Mouse (Mus musculus) ES-Bruce4 (cell line): ENCODE data around the gene Ppp2r3d. TPM values are rescaled to one million over a fixed set of nuclear protein-coding genes. Genes with fewer than 3 reads are reported as not detected.
A peak's percentile ranks its signal among the peaks of the same experiment; 100 is the strongest.

Experiments used
- H3K27ac ChIP-seq: 2 replicates; pipeline ENCODE4 v1.5.1; 2012; ENCODE audit warnings: low read length, inconsistent platforms; ENCODE audit not compliant: insufficient read depth
- H3K27me3 ChIP-seq: 2 replicates; pipeline ENCODE4 v1.6.1; 2012; ENCODE audit warnings: mild to moderate bottlenecking, low read length, inconsistent platforms; ENCODE audit not compliant: control insufficient read depth, poor library complexity, insufficient read depth, severe bottlenecking
- H3K36me3 ChIP-seq: 2 replicates; pipeline ENCODE4 v1.6.1; 2012; ENCODE audit warnings: inconsistent platforms, mild to moderate bottlenecking, low read length, moderate library complexity; ENCODE audit not compliant: control insufficient read depth, poor library complexity, insufficient read depth, severe bottlenecking
- H3K4me1 ChIP-seq: one replicate; pipeline ENCODE4 v1.8.1; 2011; ENCODE audit warnings: low read length; ENCODE audit not compliant: control insufficient read depth, insufficient read depth
- H3K4me3 ChIP-seq: 2 replicates; pipeline ENCODE4 v1.5.1; 2011; ENCODE audit warnings: low read depth, mild to moderate bottlenecking, low read length
- H3K9ac ChIP-seq: 2 replicates; pipeline ENCODE4 v1.6.1; 2012; ENCODE audit warnings: low read depth, mild to moderate bottlenecking, inconsistent platforms; ENCODE audit not compliant: poor library complexity, severe bottlenecking
- H3K9me3 ChIP-seq: replicated peaks from 2 replicates; pipeline ENCODE4 v1.6.1; 2012; ENCODE audit warnings: mild to moderate bottlenecking, low read length, inconsistent platforms; ENCODE audit not compliant: control insufficient read depth, poor library complexity, insufficient read depth, severe bottlenecking
- CTCF ChIP-seq: IDR thresholded peaks from one replicate; pipeline ENCODE4 v1.8.1; 2011; ENCODE audit warnings: low read depth, low read length
- EP300 ChIP-seq: IDR thresholded peaks from 2 replicates; pipeline ENCODE4 v1.6.1; 2011; ENCODE audit warnings: low read depth, low read length; ENCODE audit not compliant: insufficient read depth
- POLR2A ChIP-seq: IDR thresholded peaks from one replicate; pipeline ENCODE4 v1.8.1; 2011; ENCODE audit warnings: low read length; ENCODE audit not compliant: insufficient read depth
- polyA plus RNA-seq: library from polyadenylated mRNA; stranded (reverse); fragments of >200 nt; gene quantifications from 2 replicates; pipeline ENCODE4 v1.2.4, GENCODE M21; 2011; ENCODE audit warnings: low read depth; ENCODE audit not compliant: missing spikeins, insufficient read depth, insufficient read length

Gene Ppp2r3d
- polyA plus RNA-seq, 1 experiment: 43.1 TPM

- H3K27ac ChIP-seq: peak overlapping the region; percentile 71
Measured at GRCm38 (mm10) chr9:124422900-124423551, 53.7 kb downstream of the Ppp2r3d start.

GRCm38 (mm10) chr9:124422427-124422826 is 54.3 kb downstream of the Ppp2r3d start:
- Histone ChIP-seq H3K27ac (peak overlapping the region; percentile 57), H3K27me3 (no peaks in the 10 kb centered on the region), H3K36me3 (no peaks in the 10 kb centered on the region), H3K9ac (peak overlapping the region; percentile 64), H3K9me3 (no peaks in the 10 kb centered on the region), H3K4me1 (no peaks in the 10 kb centered on the region), H3K4me3 (peak overlapping the region; percentile 71)
- TF ChIP-seq POLR2A (no peak), CTCF (no peak), EP300 (no peak)

More at GRCm38 (mm10) chr9:124422900-124423551, 53.7 kb downstream of the Ppp2r3d start:
- Histone ChIP-seq H3K4me3 (peak overlapping the region; percentile 71), H3K4me1 (no peaks in the 10 kb centered on the region), H3K9me3 (no peaks in the 10 kb centered on the region), H3K27me3 (no peaks in the 10 kb centered on the region), H3K9ac (peak overlapping the region; percentile 64), H3K36me3 (no peaks in the 10 kb centered on the region)
- TF ChIP-seq CTCF (no peak), EP300 (no peak), POLR2A (no peak)

GRCm38 (mm10) chr9:124412921-124413320 is 63.8 kb downstream of the Ppp2r3d start:
- no peak overlapping the region for H3K27ac ChIP-seq
- H3K4me3 ChIP-seq: no peak overlapping the region
- H3K4me1 ChIP-seq: peaks cover 2% of the 10 kb centered on the region
- H3K36me3 ChIP-seq: no peaks in the 10 kb centered on the region
- H3K9me3 ChIP-seq: no peaks in the 10 kb centered on the region
- TF ChIP-seq EP300: no peak
- no peaks in the 10 kb centered on the region for H3K27me3 ChIP-seq
- no peak overlapping the region for H3K9ac ChIP-seq

- peaks cover 2% of the 10 kb centered on the region for H3K4me1 ChIP-seq
- no peaks in the 10 kb centered on the region for H3K27me3 ChIP-seq
- H3K27ac ChIP-seq: no peak overlapping the region
- H3K9me3 ChIP-seq: no peaks in the 10 kb centered on the region
- TF ChIP-seq CTCF (no peak), POLR2A (no peak), EP300 (no peak)
- no peaks in the 10 kb centered on the region for H3K36me3 ChIP-seq
- H3K4me3 ChIP-seq: no peak overlapping the region
- no peak overlapping the region for H3K9ac ChIP-seq
Measured at GRCm38 (mm10) chr9:124411553-124411952, 65.1 kb downstream of the Ppp2r3d start.

- Histone ChIP-seq H3K9ac (no peak overlapping the region), H3K27me3 (no peaks in the 10 kb centered on the region), H3K9me3 (no peaks in the 10 kb centered on the region), H3K36me3 (no peaks in the 10 kb centered on the region), H3K4me1 (peaks cover 2% of the 10 kb centered on the region), H3K27ac (peak overlapping the region; percentile 65), H3K4me3 (no peak overlapping the region)
- TF ChIP-seq EP300: no peak
- TF ChIP-seq POLR2A: no peak
- no peak for TF ChIP-seq CTCF
Measured at GRCm38 (mm10) chr9:124408564-124408963, 68.1 kb downstream of the Ppp2r3d start.

Other genes with a start within 250 kb of the Ppp2r3d start
- 4.2 and 4.8 TPM in 2 replicates for gene 2010315B03Rik, start 164.2 kb downstream of the Ppp2r3d start, polyA plus RNA-seq
- gene Gm21836, start 16.9 kb upstream of the Ppp2r3d start, polyA plus RNA-seq: not detected in 2 replicates